Mouse (Mus musculus): ENCODE results near the gene Ppp2r5e.

DNA sequence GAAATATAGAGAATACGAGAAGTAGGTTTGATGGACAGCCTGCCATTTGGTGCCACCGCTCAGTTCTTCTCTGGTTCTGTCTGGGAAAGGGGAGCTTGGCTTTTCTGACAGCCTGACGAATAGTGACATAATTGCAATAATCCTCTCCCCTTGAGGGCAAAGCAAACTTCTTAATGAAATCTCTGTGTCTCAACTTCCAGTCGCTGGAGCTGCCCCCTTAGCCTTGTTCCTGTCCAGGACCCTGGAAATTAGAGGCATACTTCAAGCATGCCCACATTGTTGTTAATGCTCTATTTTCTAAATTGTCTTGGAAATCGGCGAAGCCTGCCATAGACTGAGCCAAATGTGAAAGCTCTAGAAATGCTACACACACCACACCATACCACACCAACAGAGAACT lies 167.3 kb downstream of the Ppp2r5e start:
- no peak for TF ChIP-seq GATA1 (IDR thresholded peaks at IDR 0.05; ENCODE audit: low read length)
- no peak for TF ChIP-seq TAL1 (IDR thresholded peaks at IDR 0.05; ENCODE audit: low read length)

Measured in erythroblast, embryonic 14.5 days (primary cell).